Mouse (Mus musculus) cortical plate, adult 2 months (tissue): Measurements from ENCODE around the gene Per2. TPM values are rescaled to one million over a fixed set of nuclear protein-coding genes. Genes with fewer than 3 reads are reported as not detected.

Experiments
- H3K27ac ChIP-seq: fragments of 200-500 bp; 2 replicates; pipeline ENCODE4 v1.5.1; 2012; ENCODE audit warnings: low read length, control low read depth, inconsistent platforms; ENCODE audit not compliant: insufficient read depth
- H3K4me1 ChIP-seq: fragments of 200-500 bp; 2 replicates; pipeline ENCODE4 v1.6.1; 2011; ENCODE audit warnings: low read length; ENCODE audit not compliant: control insufficient read depth, insufficient read depth
- H3K4me3 ChIP-seq: fragments of 200-500 bp; 2 replicates; pipeline ENCODE4 v1.5.1; 2011; ENCODE audit warnings: mild to moderate bottlenecking, low read length, control low read depth; ENCODE audit not compliant: insufficient read depth
- CTCF ChIP-seq: fragments of 200-500 bp; IDR thresholded peaks from 2 replicates; pipeline ENCODE4 v1.5.1; 2011; ENCODE audit warnings: mild to moderate bottlenecking, control low read depth, low read length; ENCODE audit not compliant: insufficient read depth; ENCODE audit errors: extremely low read depth
- POLR2A ChIP-seq: fragments of 200-500 bp; IDR thresholded peaks from 2 replicates; pipeline ENCODE4 v1.6.1; 2011; ENCODE audit warnings: mild to moderate bottlenecking, low read length, control low read depth; ENCODE audit not compliant: insufficient read depth; ENCODE audit errors: extremely low read depth
- polyA plus RNA-seq: library from polyadenylated mRNA; depleted of rRNA; stranded (reverse); fragments of >200 nt; gene quantifications from 2 replicates; pipeline ENCODE4 v1.2.3, GENCODE M21; 2012

Gene Per2
- polyA plus RNA-seq, 1 experiment = 24.3 TPM

DNA sequence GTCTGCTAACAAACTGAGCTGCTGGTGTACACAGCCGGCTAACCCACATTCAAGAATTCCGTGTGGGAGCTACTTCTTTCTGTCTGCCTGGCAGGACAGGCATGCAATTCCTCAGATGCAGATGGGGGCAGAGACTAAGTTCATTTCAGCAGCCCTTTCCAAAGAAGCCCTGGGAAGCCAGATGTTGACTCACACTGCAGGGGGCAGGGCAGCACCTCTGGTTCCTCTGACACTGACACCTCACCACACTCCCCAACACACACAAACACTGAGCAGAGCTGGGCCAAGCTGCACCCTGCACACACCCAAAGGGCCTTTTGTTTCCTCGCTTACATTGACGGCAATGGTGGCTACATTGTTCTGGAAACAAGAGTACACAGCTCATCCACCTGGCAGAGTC lies 1.4 kb upstream of the Per2 start:
- TF ChIP-seq POLR2A = no peak
- no peak for TF ChIP-seq CTCF
- Histone ChIP-seq H3K27ac (no peak overlapping the region), H3K4me3 (no peak overlapping the region), H3K4me1 (peaks cover 10% of the 10 kb centered on the region)

- peaks cover 12% of the 10 kb centered on the region for H3K4me1 ChIP-seq
- H3K4me3 ChIP-seq = peak overlapping the region; percentile 98; the same call in 1 of the 2 replicates
- H3K27ac ChIP-seq = no peak overlapping the region
- TF ChIP-seq POLR2A (no peak), CTCF (no peak)
Observed at GRCm38 (mm10) chr1:91460069-91460468, 945 bp upstream of the Per2 start.

GRCm38 (mm10) chr1:91458223-91458861 lies 782 bp downstream of the Per2 start:
- H3K27ac ChIP-seq = peak overlapping the region; percentile 97

GRCm38 (mm10) chr1:91457698-91458097 lies 1.4 kb downstream of the Per2 start:
- Histone ChIP-seq H3K27ac (no peak overlapping the region), H3K4me3 (peak overlapping the region; percentile 98), H3K4me1 (peaks cover 12% of the 10 kb centered on the region)
- peak; percentile 49; the same call in 1 of the 2 replicates for TF ChIP-seq POLR2A
- TF ChIP-seq CTCF = no peak

More at GRCm38 (mm10) chr1:91458223-91458861, 782 bp downstream of the Per2 start:
- peak overlapping the region; percentile 98 for H3K4me3 ChIP-seq
- peaks cover 12% of the 10 kb centered on the region for H3K4me1 ChIP-seq
- TF ChIP-seq POLR2A = no peak
- TF ChIP-seq CTCF = no peak

- Histone ChIP-seq H3K27ac (no peak overlapping the region), H3K4me1 (peaks cover 12% of the 10 kb centered on the region), H3K4me3 (peak overlapping the region; percentile 98; the same call in 1 of the 2 replicates)
- TF ChIP-seq POLR2A (no peak), CTCF (no peak)
Observed at GRCm38 (mm10) chr1:91457116-91457515, 2.0 kb downstream of the Per2 start.

DNA sequence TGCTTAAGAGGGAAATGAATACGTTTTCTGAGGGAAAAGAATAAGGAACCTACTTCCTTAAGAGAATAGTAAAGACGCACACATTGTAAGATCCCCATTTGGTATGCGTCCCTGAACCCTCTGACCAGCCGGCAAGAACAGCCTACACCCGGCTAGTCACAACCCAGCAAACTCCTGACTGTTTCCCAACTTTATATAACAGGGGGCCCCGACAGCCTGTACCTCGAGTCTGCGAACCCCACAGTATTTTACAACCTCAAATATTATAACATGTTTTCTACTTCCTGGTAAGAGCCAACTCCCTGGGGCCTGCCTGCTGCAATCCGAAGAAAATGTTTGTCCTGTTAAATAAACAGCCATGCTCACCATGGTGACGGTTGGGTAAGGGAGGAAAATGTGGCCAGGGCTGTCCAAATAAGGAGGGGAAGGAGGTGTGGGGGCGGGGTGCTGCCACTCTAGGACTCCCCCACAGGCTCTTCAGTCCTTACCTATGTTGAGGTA lies 2.8 kb downstream of the Per2 start:
- Histone ChIP-seq H3K27ac (0 out of 2 replicates have a peak overlapping the region, but pooled peaks have one; percentile 69), H3K4me1 (peaks cover 12% of the 10 kb centered on the region), H3K4me3 (peak overlapping the region; percentile 98)
- TF ChIP-seq CTCF = no peak
- no peak for TF ChIP-seq POLR2A

DNA sequence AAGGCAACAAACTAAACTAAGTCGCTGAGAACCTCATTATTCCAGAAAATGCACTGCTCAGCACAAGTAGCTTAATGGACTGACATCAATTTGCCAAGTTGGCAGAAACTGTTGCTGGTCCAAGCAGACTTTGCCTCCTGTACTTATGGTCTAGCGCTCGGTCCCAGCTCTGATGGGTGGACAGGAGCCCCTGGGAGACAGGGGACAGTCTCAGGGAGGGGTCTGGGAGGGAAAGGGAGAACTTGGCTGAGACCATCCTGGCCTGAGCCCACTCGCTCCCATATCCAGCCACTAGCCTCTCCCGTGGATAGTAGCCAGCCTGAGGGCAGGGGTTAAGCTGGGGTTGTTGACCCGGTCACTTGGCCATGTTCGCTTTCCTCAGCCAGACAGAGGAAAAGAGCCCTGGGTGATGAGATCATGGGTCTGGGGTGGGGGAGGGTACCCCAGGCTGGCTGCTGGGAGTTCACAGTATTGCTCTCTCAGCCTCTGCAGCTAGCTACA lies 3.4 kb downstream of the Per2 start:
- H3K4me3 ChIP-seq = peak overlapping the region; percentile 98; the same call in 1 of the 2 replicates
- H3K27ac ChIP-seq = no peak overlapping the region
- no peak for TF ChIP-seq POLR2A
- no peak for TF ChIP-seq CTCF
- peaks cover 12% of the 10 kb centered on the region for H3K4me1 ChIP-seq

DNA sequence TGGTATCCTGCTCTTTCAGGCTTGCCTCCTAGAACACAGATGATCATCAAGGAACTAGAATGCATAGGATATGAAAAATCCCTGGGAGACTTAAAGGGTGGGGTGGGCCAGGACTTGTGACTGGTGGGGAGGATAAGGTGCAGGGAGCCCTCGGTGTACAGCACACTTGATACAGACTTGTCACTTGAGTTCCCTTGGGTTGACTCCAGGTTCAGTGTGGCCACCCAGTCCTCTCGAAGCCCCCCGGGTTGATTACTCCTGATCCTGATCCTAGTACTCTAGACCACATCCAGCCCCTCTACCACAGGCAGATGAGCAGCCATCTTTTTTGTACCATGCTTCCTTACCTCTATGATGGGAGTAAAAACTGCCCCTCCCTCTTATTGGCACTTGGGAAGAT lies 4.2 kb downstream of the Per2 start:
- no peak overlapping the region for H3K27ac ChIP-seq
- H3K4me1 ChIP-seq = peaks cover 10% of the 10 kb centered on the region
- TF ChIP-seq CTCF (no peak), POLR2A (no peak)
- H3K4me3 ChIP-seq = no peak overlapping the region

DNA sequence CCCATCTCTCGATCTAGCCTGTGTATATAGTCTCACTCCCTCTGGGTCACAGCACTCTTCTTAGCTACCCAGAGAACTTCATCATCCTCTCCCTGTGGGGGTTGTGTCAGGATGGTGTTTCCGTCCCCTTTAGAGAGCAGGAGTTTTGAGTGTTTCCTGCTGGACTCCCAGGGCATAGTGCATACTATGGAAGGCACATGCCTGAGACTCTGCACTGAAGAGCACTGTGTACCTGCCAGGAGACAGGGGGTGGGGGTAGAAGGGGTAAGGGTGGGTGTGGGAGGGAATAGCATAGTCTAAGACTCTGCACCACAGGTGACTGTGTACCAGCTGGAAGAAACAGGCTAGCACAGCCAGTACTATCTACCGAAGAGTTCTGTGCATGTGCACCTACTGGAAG lies 4.8 kb downstream of the Per2 start:
- H3K4me3 ChIP-seq = no peak overlapping the region
- H3K27ac ChIP-seq = no peak overlapping the region
- TF ChIP-seq CTCF (no peak), POLR2A (no peak)
- peaks cover 9% of the 10 kb centered on the region for H3K4me1 ChIP-seq

GRCm38 (mm10) chr1:91453932-91454331 lies 5.2 kb downstream of the Per2 start:
- Histone ChIP-seq H3K27ac (no peak overlapping the region), H3K4me1 (peaks cover 9% of the 10 kb centered on the region), H3K4me3 (no peak overlapping the region)
- TF ChIP-seq POLR2A = no peak
- TF ChIP-seq CTCF = no peak
